In genomic region chr4:138859728-138860127, GRCm38 (mm10) we compare ENCODE assay signal across 8 mouse cellular contexts. TPM values are rescaled to one million over a fixed set of nuclear protein-coding genes. Genes with fewer than 3 reads are reported as not detected.
A peak's percentile ranks its signal among the peaks of the same experiment; 100 is the strongest.
DNase-seq lines count a peak whose midpoint lies in the region; ATAC-seq lines count a peak whose summit lies in the region.

No protein-coding gene starts in this region.

- peak; percentile 77 for ATAC-seq in intestine, embryonic 15.5 days
- ATAC-seq in stomach, embryonic 16.5 days (ENCODE audit: insufficient read depth, low FRiP score): 0 out of 2 replicates have a peak, but pooled peaks have one; percentile 40

- H3K9me3 ChIP-seq in intestine, embryonic 15.5 days: no peaks in the 10 kb centered on the region
- H3K9me3 ChIP-seq in midbrain, embryonic 10.5 days (replicated peaks): no peaks in the 10 kb centered on the region
- no peaks in the 10 kb centered on the region for H3K9me3 ChIP-seq in stomach, embryonic 16.5 days (replicated peaks; ENCODE audit: control insufficient read depth, low read length)

- peak overlapping the region; percentile 14; the same call in 1 of the 2 replicates for H3K4me3 ChIP-seq in intestine, embryonic 15.5 days (replicated peaks)
- peak overlapping the region; percentile 52 for H3K4me3 ChIP-seq in midbrain, embryonic 10.5 days
- peak overlapping the region; percentile 11; the same call in 1 of the 2 replicates for H3K4me3 ChIP-seq in stomach, embryonic 16.5 days (replicated peaks; ENCODE audit: low read length)

- peak; percentile 83 for DNase-seq in layer of hippocampus, adult 11-12 months (ENCODE audit: low spot score)
- no peak for DNase-seq in layer of hippocampus, adult 9-10 months (ENCODE audit: low spot score)
- peak; percentile 92 to 97 for DNase-seq in cerebellum, postnatal 14 days
- peak; percentile 64 to 69 for DNase-seq in frontal cortex, postnatal 14 days (ENCODE audit: low spot score in 2 of 2)
- peak; percentile 90 for DNase-seq in left cerebral cortex, postnatal 4 days
- peak; percentile 87 for DNase-seq in midbrain, embryonic 10.5 days (ENCODE audit: low spot score)

- intact Hi-C loops in left cerebral cortex, postnatal 4 days (cut with DNase I): loop anchor here (10.0 kb wide), 1 partner anchor 155 kb away; no protein-coding TSS in a partner anchor

- H3K27ac ChIP-seq in intestine, embryonic 15.5 days: no peak overlapping the region
- peak overlapping the region; percentile 70 for H3K27ac ChIP-seq in midbrain, embryonic 10.5 days (replicated peaks)
- no peak overlapping the region for H3K27ac ChIP-seq in stomach, embryonic 16.5 days (ENCODE audit: low read length)

- no peaks in the 10 kb centered on the region for H3K36me3 ChIP-seq in intestine, embryonic 15.5 days
- no peaks in the 10 kb centered on the region for H3K36me3 ChIP-seq in midbrain, embryonic 10.5 days
- no peaks in the 10 kb centered on the region for H3K36me3 ChIP-seq in stomach, embryonic 16.5 days (ENCODE audit: control insufficient read depth, insufficient read depth, low read length)

- H3K9ac ChIP-seq in intestine, embryonic 15.5 days: no peak overlapping the region
- H3K9ac ChIP-seq in stomach, embryonic 16.5 days (ENCODE audit: low read length): no peak overlapping the region

- H3K4me2 ChIP-seq in intestine, embryonic 15.5 days (replicated peaks): peak overlapping the region; percentile 48
- peak overlapping the region; percentile 44 for H3K4me2 ChIP-seq in stomach, embryonic 16.5 days (ENCODE audit: low read depth, low read length)

- H3K4me1 ChIP-seq in intestine, embryonic 15.5 days (replicated peaks): no peaks in the 10 kb centered on the region
- peaks cover 11% of the 10 kb centered on the region for H3K4me1 ChIP-seq in midbrain, embryonic 10.5 days
- H3K4me1 ChIP-seq in stomach, embryonic 16.5 days (ENCODE audit: control insufficient read depth, insufficient read depth, low read length): no peaks in the 10 kb centered on the region

- WGBS in intestine, embryonic 15.5 days: 6% methylated on average over 13 of the region's 13 CpGs
- 8% methylated on average over 13 of the region's 13 CpGs for WGBS in midbrain, embryonic 10.5 days
- 4% methylated on average over 13 of the region's 13 CpGs for WGBS in stomach, embryonic 16.5 days

- no peaks in the 10 kb centered on the region for H3K27me3 ChIP-seq in intestine, embryonic 15.5 days (replicated peaks)
- H3K27me3 ChIP-seq in midbrain, embryonic 10.5 days (ENCODE audit: low read depth, poor library complexity, severe bottlenecking): no peaks in the 10 kb centered on the region
- H3K27me3 ChIP-seq in stomach, embryonic 16.5 days (ENCODE audit: control insufficient read depth, insufficient read depth, low read length): no peaks in the 10 kb centered on the region

RNA-seq across cellular contexts. Expression of gene Pla2g5, which starts 3.6 kb away (rescaled TPM):
- polyA plus RNA-seq in intestine, embryonic 15.5 days (2015; fragmentation: Nextera tagmentation; extraction: Ambion mirVana): 0.15 and 0.29 TPM in 2 replicates
- 1 to 10 TPM; 2.4 TPM for total RNA-seq in left cerebral cortex, postnatal 4 days (2021)
- polyA plus RNA-seq in midbrain, embryonic 10.5 days (2016; fragmentation: Nextera tagmentation; extraction: Ambion mirVana): 0.22 and 0.37 TPM in 2 replicates
- 0.37 and 0.45 TPM in 2 replicates for polyA plus RNA-seq in stomach, embryonic 16.5 days (2015; fragmentation: Nextera tagmentation; extraction: Ambion mirVana)

RNA-seq across cellular contexts. Expression of gene Gm13030, which starts 14.0 kb away (rescaled TPM):
- polyA plus RNA-seq in intestine, embryonic 15.5 days (2015; fragmentation: Nextera tagmentation; extraction: Ambion mirVana): not detected in 2 replicates
- not detected for total RNA-seq in left cerebral cortex, postnatal 4 days (2021)
- polyA plus RNA-seq in midbrain, embryonic 10.5 days (2016; fragmentation: Nextera tagmentation; extraction: Ambion mirVana): not detected in 2 replicates
- not detected in 2 replicates for polyA plus RNA-seq in stomach, embryonic 16.5 days (2015; fragmentation: Nextera tagmentation; extraction: Ambion mirVana)

RNA-seq across cellular contexts. Expression of gene Pla2g2e, which starts 18.0 kb away (rescaled TPM):
- polyA plus RNA-seq in intestine, embryonic 15.5 days (2015; fragmentation: Nextera tagmentation; extraction: Ambion mirVana): not detected in 2 replicates
- not detected for total RNA-seq in left cerebral cortex, postnatal 4 days (2021)
- polyA plus RNA-seq in midbrain, embryonic 10.5 days (2016; fragmentation: Nextera tagmentation; extraction: Ambion mirVana): not detected in 2 replicates
- polyA plus RNA-seq in stomach, embryonic 16.5 days (2015; fragmentation: Nextera tagmentation; extraction: Ambion mirVana): not detected in 2 replicates

RNA-seq across cellular contexts. Expression of gene Otud3, which starts 54.0 kb away (rescaled TPM):
- 4.5 and 6.2 TPM in 2 replicates for polyA plus RNA-seq in intestine, embryonic 15.5 days (2015; fragmentation: Nextera tagmentation; extraction: Ambion mirVana)
- 10 to 100 TPM; 12.5 to 12.8 TPM for total RNA-seq in left cerebral cortex, postnatal 4 days (2021)
- polyA plus RNA-seq in midbrain, embryonic 10.5 days (2016; fragmentation: Nextera tagmentation; extraction: Ambion mirVana): 2.1 and 3.0 TPM in 2 replicates
- 3.5 and 3.7 TPM in 2 replicates for polyA plus RNA-seq in stomach, embryonic 16.5 days (2015; fragmentation: Nextera tagmentation; extraction: Ambion mirVana)
